Mouse (Mus musculus): Measurements from ENCODE around the gene Pgs1.

Pgs1 gene

DNA sequence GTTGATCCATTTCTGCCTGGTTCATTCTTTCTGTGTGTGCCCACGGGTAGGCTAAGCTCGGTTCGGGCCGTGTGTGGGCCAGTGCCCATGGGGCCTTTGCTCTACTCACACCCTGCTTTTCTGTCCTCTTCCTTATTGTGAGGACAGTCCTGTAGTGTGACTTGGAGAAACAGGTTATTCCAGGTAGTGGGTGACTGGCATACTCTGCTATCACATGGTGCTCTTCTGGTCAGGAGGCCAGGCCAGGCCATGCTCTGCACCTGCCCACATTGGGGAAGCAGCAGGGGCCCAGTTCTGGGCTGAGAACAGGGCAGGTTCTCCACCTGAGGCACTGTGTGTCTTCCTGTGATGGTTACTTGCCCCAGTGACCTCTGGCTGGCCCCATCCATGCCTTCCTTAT lies 12.3 kb downstream of the Pgs1 start:
- ATAC-seq (ENCODE audit: insufficient number of reproducible peaks, low FRiP score, low TSS enrichment): no peak

DNA sequence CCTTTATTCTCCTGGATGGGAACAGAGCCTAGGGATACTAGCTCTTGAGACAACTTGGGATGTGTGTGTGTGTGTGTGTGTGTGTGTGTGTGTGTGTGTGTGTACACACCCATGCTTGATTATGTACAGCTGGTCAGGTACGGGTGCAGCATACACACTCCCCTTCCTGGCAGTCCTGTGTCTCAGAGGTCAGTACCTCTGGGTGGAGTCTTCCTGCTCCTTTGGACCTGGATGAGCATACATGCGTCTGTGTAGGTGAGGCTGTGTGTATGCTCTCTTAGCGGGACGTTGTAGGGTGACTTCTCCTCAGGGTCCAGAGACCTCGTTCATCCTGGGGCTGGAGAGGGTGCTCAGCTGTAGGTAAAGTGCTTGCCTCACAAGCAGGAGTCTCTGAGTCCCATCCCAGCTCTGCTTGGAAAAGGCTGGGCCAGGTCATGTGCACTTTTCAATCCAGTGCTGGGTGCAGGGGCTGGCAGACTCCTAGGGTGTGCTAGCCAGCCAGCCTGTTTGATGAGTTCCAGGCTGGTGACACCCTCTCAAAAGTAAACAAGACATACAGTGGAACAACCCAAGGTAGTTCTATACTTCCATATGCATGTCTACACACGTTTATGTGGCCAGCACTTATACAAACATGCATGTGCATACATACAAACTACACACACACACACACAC lies 13.3 kb downstream of the Pgs1 start:
- no peak for ATAC-seq (ENCODE audit: insufficient number of reproducible peaks, low FRiP score, low TSS enrichment)

DNA sequence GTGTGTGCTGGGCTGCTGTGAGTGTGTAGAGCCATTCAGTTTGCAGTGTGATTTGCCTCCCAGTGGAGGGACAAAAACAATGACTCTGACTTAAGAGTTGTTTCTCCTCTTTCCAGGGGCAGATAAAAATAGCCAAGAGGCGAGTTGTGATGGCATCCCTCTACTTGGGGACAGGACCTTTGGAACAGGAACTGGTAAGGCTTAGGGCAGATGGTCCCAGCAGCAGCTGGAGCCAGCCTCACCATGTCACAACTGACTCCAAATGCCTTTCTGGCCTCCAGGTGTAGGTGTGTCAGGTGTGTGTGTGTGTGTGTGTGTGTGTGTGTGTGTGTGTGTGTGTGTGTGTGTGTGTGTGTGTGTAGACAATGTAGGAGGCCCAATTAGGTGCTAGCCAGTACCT lies 14.0 kb downstream of the Pgs1 start:
- ATAC-seq (ENCODE audit: insufficient number of reproducible peaks, low FRiP score, low TSS enrichment): no peak

DNA sequence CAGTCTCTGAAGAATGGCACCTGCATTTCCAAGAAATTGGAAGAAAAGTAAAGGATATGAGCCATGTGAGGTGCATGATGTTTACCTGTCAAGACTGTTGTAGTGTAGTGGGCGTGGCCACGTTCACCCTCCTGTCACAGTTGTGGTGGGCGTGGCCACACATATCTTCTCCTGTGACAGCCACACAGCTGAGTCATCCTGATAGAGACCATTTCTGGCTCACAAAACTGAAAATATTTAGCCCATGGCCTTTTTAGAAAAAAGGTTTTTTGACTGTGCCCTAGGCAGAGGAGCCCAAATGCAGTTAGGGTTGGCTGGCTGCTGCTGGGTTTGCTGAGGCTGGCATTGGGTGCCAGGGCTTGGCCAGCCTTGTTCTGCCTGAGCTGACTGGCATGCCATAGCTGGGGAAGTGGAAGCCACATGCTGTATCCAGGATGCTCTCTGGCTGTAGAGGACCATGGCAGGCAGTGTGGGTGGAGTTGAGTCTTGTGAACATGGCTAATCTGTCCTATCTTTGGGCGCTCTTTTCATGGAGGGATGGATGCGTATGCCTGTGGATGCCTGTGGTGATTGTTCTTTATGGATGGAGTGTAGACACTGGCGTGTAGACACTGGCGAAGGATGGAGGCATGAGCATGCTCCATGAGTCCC lies 14.6 kb downstream of the Pgs1 start:
- no peak for ATAC-seq (ENCODE audit: insufficient number of reproducible peaks, low FRiP score, low TSS enrichment)

DNA sequence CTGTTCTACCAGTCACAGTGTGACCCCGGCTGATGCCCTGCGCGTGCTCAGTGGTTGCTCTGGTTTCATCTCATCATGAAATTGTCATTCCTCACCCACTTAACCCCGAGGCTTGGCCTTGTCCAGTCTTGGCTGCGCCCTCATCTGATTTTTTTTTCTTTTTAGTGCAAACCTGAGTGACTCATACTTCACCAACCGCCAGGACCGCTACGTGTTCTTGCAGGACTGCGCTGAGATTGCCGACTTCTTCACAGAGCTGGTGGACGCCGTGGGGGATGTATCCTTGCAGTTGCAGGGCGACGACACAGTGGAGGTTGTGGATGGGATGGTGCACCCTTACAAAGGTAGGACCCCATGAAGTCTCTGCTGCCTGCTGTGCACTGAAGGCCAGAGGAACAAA lies 17.1 kb downstream of the Pgs1 start:
- ATAC-seq (ENCODE audit: insufficient number of reproducible peaks, low FRiP score, low TSS enrichment): no peak

DNA sequence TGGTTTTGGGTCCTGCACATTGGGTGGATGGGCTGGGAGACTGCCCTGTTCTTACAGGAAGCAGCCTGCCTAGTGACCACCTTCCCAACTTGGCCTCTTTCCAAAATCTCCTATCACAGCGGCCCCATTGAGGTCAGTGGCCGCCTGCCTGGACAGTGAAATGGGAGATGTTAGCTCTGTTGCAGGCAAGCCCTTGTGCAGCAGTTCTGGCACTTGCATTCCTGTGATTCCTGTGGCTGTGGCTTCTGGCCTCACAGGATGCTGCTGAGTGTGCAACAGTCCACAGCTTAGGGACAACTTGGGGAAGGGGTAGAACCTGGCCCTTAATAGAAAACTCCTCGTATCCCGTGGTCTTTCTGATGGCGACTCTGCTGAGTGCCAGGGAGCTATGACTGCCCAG lies 17.6 kb downstream of the Pgs1 start:
- no peak for ATAC-seq (ENCODE audit: insufficient number of reproducible peaks, low FRiP score, low TSS enrichment)

DNA sequence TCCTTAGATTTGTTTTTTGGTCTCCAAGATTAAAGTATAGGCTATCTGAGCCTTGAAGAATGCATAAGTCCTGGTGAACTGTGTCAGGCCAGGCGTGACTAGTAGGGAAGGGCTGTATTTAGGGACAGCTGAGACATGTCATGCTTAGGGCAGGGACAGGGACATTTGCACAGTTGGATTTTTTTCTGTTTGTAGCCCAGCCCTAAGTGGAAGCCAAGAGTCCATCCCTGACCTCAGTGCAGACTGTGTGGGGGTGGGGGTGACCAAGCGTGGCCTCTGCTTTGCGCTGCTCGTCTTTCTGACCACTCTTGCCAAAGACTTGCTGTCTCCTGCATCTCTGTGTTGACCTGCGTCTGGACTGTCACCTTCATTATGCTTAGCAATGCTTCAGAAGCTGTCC lies 18.1 kb downstream of the Pgs1 start:
- ATAC-seq (ENCODE audit: insufficient number of reproducible peaks, low FRiP score, low TSS enrichment): no peak

DNA sequence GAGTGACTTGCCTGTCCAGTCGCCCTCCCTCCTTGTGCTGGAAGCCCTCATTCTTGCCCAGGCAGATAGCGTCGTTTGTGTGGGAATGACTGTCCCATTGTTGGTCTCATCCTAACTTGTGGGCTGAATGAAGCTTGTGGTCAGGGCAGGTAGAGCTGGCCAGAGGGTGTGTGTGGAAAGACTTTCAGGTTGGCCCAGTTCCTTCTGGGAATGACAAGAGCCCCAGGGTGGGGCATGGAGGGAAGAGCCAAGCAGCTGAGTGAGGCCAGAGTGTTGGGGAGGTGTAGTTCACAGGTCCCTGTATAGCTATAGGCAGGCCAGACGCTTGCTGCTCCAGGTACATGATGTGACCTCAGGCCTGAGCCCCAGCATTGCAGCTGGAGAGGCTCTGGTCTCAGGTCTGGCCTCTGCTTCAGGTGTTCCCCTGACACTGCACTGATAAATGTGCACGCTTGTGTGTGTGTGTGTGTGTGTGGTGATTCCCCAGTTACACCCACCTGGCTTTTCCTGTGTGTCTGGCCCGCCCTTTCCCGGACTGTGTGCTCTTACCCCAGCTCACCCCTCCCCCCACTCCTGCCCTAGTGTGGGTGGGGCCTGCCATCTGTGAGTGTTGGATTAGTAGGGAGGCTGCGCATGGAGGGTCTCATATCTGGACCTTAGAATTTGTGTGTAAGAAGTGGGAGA lies 21.5 kb downstream of the Pgs1 start:
- ATAC-seq (ENCODE audit: insufficient number of reproducible peaks, low FRiP score, low TSS enrichment): no peak

DNA sequence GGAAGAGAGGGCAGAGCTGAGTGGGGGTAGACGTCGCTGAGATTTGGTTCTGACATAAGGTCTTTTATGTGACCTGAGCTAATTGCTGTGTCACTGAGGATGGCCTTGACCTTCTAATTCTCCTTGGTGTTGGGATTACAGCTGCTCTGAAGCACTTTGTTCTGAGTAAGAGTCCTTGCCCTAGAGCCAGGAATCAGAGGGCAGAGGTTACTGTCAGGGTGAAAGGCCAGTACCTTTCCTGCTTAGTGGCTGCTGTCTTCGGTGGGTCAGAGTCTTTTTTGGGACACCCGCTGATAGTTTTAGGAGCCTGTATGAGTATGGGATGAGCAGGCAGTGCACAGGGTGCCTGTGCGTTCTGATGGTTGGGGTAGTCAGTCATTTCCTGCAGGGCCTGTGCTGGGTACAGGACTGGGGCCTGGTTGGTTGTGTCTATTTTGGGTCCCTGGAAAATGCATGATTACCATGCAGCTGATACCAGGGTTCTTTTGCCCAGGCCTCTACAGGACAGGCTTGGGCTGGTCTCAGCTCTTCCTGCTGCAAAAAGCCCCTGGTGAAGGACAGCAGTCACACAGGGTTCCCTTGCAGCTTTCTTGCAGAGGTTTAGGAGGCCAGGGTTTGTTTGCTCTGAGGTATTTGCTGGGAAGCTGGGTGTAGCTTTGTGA lies 22.2 kb downstream of the Pgs1 start:
- no peak for ATAC-seq (ENCODE audit: insufficient number of reproducible peaks, low FRiP score, low TSS enrichment)

DNA sequence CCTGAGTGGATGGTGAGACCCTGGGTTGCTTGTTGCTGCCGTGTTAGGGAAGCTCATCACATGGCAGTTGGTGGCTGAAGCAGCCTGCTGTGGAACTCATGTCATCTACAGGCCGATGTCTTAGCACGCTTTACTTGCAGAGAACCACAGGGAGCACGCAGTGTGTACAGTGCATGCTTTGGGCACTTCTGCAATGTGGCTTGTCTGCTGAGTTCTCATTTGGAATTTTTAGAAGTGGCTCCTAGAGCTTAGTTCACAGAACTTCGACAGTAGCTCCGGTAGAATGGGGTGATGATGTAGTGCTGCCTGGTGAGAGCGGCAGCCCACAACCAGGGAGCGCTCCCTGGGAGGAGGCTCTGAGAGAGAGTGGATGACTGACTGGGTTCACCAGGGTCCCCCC lies 22.8 kb downstream of the Pgs1 start:
- ATAC-seq (ENCODE audit: insufficient number of reproducible peaks, low FRiP score, low TSS enrichment): no peak

DNA sequence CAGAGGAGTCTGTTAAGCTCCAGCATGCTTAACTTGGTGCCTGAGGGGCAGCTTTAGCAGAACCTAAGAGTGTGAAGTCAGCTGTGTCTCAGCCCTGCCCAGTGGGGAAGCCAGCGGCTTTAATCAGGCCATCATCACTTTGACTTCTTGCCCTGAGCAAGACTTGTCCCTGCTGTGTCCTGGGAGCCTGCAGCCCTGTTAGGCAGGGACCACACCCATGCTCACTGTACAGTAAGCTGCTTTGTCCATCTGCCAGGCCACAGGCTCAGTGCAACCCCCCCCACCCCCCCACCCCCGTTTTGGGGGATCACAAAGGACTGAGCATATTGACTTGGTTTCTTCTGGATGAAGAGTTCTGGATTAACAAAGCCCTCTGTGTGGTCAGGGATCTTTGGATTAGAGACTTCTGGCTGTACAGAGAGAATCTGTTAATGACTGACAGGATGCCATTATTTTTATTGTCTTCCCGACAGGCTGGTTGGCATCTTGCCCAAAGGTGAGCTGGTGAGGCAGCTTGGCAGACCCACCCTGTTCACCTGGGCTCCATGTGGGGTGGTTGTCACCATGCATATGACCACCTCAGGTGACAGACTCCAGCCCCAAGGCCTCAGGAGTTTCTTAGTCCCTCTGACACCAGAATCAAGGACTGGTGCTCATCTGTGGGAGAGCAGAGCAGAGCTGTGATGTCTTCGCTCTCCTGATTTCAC lies 23.9 kb downstream of the Pgs1 start:
- no peak for ATAC-seq (ENCODE audit: insufficient number of reproducible peaks, low FRiP score, low TSS enrichment)

DNA sequence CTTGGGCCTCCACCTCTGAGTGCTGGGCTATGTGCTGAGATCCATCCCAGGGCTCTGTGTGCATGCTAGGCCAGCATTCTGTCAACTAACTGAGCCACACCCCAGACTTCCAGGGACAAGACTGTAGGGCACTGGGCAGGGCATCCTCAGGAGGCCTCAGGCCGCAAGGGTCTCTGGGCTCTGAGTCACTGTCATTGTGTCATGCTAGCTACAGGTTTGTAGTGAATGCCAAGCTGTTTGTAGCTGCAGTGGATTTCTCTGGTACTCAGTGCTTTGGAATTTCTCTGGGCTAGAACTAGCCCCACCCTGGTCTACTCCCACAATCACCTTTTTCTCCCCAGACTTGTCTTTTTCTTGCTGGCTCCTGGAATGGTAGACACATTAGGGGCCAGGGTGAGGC lies 26.5 kb downstream of the Pgs1 start:
- no peak for ATAC-seq (ENCODE audit: insufficient number of reproducible peaks, low FRiP score, low TSS enrichment)

DNA sequence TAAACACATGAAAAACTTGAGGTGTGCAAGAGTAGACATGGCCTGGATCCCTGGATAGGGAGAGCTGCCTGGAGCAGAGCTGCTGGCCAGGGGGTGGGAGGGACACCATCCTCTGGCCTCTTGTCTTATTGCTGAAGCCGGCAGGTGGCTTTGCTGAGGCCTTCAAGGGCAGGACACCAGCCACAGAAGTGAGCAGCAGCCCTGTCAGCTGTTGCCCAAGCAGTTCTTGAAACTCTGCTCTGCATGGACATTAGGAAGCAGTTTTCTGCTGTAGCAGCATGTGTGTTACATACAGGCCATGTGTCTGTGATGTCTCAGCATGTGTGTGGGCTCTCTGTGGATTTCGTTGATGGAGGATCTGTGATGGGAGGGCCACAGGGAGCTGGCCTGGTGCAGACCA lies 27.2 kb downstream of the Pgs1 start:
- ATAC-seq (ENCODE audit: insufficient number of reproducible peaks, low FRiP score, low TSS enrichment): no peak

DNA sequence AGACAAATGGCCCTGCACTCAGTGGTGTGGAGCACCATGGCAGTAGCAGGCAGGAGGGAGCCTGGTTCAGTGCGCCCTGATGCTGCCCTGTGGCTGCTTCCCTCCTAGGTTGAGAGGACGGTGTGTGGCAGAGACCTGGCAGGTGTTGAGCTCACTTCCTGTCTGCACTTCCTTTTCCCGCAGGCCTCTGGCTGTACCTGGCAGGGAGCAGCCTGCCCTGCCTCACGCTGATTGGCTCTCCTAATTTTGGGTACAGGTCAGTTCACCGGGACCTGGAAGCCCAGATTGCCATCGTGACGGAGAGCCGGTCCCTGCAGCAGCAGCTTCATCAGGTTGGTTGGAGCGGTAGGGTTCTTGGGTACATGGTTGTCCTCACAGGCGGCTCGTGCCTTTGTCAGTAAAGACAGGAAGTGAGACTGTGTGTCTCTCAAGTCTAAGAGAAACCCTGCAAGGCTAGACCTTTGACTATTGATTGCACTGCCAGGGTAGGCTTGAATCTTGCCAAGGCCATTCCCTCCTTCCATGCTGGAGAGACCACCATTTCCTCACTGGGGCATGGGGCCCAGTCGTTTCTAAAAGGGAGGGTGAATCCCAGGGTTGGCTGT lies 28.4 kb downstream of the Pgs1 start:
- no peak for ATAC-seq (ENCODE audit: insufficient number of reproducible peaks, low FRiP score, low TSS enrichment)

DNA sequence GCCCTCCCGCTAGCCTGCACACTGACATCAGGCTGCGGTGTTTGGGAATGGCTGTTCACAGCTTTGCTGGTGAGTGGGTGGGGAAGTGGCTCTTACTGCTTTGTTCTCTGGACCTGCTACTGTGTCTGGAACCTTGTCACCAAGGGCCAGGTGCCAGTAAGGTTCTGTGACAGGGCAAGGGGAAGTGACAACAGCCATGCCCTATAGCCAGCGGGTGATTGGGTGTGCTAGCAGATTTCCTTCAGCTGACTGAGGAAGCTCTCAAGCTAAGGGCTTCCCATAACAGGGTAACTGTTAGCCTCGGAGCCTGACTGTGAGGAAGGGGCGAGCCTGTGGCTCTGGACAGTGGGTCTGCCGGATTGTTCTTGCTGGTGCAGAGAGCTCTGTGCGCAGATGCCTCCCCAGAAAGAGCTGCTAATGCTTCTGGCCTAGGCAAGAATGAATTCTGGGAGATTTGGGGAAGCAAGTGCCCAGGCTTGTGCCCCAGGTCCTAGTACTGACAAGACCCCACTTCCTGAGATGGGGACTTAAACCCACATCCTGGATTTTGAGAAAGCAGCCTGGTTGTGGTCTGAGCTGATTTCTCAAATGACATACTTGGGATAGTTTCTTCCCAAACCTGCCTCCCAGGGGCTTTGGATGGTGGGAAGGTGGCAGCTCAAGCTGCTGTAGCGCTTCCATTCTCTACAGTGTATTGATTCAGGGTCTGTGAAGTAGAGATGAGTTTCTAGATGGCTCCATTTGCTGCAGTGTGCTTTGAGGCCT lies 29.5 kb downstream of the Pgs1 start:
- ATAC-seq (ENCODE audit: insufficient number of reproducible peaks, low FRiP score, low TSS enrichment): no peak

DNA sequence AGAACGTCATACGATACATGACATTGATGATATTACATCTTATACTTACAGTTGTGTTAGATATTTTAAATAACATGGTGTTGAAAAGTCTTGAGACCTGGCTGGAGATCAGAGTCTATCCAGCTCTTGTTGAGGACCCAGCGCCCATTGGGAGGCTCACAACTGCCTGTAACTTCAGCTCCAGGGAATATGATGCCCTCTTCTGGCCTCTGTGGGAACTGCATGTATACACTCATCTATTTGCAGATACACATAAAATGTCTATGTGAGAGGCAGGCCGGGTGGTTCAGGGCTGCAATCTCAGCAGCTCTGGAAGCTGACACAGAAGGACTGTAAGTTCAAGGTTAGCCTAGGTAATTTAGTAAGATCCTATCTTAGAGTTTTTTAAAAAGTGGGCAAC lies 32.2 kb downstream of the Pgs1 start:
- no peak for ATAC-seq (ENCODE audit: insufficient number of reproducible peaks, low FRiP score, low TSS enrichment)

DNA sequence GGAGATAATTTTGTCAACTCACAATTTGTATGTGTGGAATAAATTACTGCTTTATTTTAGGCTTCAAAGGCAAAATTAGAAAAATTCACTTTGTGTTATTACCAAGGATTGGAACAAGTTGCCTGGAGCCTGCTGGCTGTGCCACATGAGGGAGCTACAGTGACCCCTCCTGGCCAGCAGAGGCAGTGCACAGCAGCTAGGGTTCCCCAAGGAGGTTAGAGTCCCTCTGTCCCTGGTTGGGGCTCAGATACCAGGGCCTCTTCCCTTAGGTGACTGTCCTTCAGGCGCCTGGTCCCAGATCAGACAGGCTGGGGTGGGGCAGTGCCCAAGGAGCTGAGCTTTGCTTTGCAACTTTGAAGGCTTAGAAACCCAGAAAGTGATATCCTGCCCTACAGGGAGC lies 35.7 kb downstream of the Pgs1 start:
- ATAC-seq (ENCODE audit: insufficient number of reproducible peaks, low FRiP score, low TSS enrichment): peak; percentile 26; the same call in 1 of the 2 replicates

DNA sequence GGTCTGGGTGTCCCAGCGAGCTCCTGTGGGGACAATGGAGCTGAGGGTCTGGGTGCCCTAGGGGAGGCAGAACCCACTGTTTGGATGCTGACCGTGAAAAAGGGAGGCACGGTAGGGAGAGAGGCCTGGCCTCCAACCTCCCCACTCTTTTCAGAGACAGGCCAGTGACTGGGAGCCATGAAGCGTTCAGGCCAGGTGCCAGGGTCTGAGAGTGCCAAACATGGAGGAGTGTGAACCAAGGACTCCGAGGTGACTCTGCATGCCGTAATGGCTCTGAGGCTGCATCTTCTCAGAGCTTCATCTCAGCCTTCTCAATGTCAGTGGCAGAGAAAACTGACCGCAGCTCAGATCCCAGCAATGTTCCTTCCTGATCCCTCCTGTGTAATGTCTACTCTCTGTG lies 37.4 kb downstream of the Pgs1 start:
- ATAC-seq (ENCODE audit: insufficient number of reproducible peaks, low FRiP score, low TSS enrichment): no peak

DNA sequence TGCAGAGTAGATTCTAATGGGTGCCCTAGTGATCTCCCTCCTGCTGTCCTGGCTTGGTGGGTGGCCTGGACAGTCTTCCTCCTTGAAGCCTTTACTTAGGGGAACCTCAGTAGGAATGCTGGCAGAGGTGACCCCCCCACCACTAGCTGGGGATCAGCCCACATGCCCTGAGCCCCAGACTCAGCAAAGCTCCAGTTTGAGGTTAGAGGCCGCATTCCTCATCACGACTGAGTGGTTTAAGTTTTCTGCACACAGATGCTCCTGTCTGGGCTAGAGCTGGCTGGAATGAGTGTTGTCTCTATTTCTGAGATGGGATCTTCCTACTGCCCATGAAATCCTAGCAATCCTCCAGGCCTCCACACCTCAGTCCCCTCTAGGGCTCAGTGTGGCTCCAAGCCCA lies 38.0 kb downstream of the Pgs1 start:
- no peak for ATAC-seq (ENCODE audit: insufficient number of reproducible peaks, low FRiP score, low TSS enrichment)

DNA sequence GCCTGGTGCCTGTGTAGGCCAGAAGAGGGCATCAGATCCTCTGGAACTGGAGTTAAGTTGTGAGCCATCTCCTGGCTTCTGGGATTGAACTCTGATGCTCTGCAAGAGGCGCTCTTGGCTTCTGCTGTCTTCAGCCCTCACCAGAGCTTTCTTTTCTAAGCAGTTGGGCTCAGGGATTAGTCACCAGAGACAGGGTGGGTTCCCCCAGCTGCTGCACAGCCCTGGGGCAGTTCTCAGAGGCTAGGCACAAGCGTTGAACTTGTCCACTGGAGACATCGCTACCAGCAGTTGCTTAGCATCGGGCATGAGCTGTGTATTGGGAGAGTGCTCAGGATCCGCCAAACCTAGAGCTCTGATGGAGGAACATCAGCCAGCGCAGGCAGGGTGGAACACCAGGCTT lies 43.1 kb downstream of the Pgs1 start:
- no peak for ATAC-seq (ENCODE audit: insufficient number of reproducible peaks, low FRiP score, low TSS enrichment)

Measured in cerebellum, adult (tissue).